Mouse (Mus musculus): ENCODE measurements around the gene Gm20696.

Gene Gm20696

GRCm38 (mm10) chr6:99665457-99666317, 910 bp downstream of the Gm20696 start:
- no peak for DNase-seq (ENCODE audit: low spot score in 2 of 2)

GRCm38 (mm10) chr6:99663232-99663631, 3.4 kb downstream of the Gm20696 start:
- DNase-seq (ENCODE audit: low spot score in 2 of 2): no peak

GRCm38 (mm10) chr6:99660443-99660842, 6.2 kb downstream of the Gm20696 start:
- DNase-seq (ENCODE audit: low spot score in 2 of 2): no peak

- no peak for DNase-seq (ENCODE audit: low spot score in 2 of 2)
Observed at GRCm38 (mm10) chr6:99658586-99658985, 8.0 kb downstream of the Gm20696 start.

- DNase-seq (ENCODE audit: low spot score in 2 of 2): no peak
Observed at GRCm38 (mm10) chr6:99656088-99656487, 10.5 kb downstream of the Gm20696 start.

GRCm38 (mm10) chr6:99655488-99655887, 11.1 kb downstream of the Gm20696 start:
- no peak for DNase-seq (ENCODE audit: low spot score in 2 of 2)

GRCm38 (mm10) chr6:99654343-99654742, 12.3 kb downstream of the Gm20696 start:
- no peak for DNase-seq (ENCODE audit: low spot score in 2 of 2)

GRCm38 (mm10) chr6:99652341-99652740, 14.3 kb downstream of the Gm20696 start:
- no peak for DNase-seq (ENCODE audit: low spot score in 2 of 2)

- DNase-seq (ENCODE audit: low spot score in 2 of 2): no peak
Observed at GRCm38 (mm10) chr6:99649307-99649706, 17.3 kb downstream of the Gm20696 start.

- DNase-seq (ENCODE audit: low spot score in 2 of 2): no peak
Observed at GRCm38 (mm10) chr6:99646344-99646743, 20.3 kb downstream of the Gm20696 start.

- no peak for DNase-seq (ENCODE audit: low spot score in 2 of 2)
Observed at GRCm38 (mm10) chr6:99644876-99645275, 21.7 kb downstream of the Gm20696 start.

- DNase-seq (ENCODE audit: low spot score in 2 of 2): no peak
Observed at GRCm38 (mm10) chr6:99644386-99644785, 22.2 kb downstream of the Gm20696 start.

- DNase-seq (ENCODE audit: low spot score in 2 of 2): no peak
Observed at GRCm38 (mm10) chr6:99643439-99644199, 23.0 kb downstream of the Gm20696 start.

GRCm38 (mm10) chr6:99637456-99637855, 29.1 kb downstream of the Gm20696 start:
- no peak for DNase-seq (ENCODE audit: low spot score in 2 of 2)

GRCm38 (mm10) chr6:99636801-99637200, 29.8 kb downstream of the Gm20696 start:
- no peak for DNase-seq (ENCODE audit: low spot score in 2 of 2)

- no peak for DNase-seq (ENCODE audit: low spot score in 2 of 2)
Observed at GRCm38 (mm10) chr6:99636121-99636520, 30.5 kb downstream of the Gm20696 start.

- DNase-seq (ENCODE audit: low spot score in 2 of 2): no peak
Observed at GRCm38 (mm10) chr6:99632121-99632980, 34.2 kb downstream of the Gm20696 start.

GRCm38 (mm10) chr6:99631637-99632036, 35.0 kb downstream of the Gm20696 start:
- DNase-seq (ENCODE audit: low spot score in 2 of 2): no peak

- DNase-seq (ENCODE audit: low spot score in 2 of 2): no peak
Observed at GRCm38 (mm10) chr6:99629726-99630458, 36.7 kb downstream of the Gm20696 start.

GRCm38 (mm10) chr6:99626347-99626746, 40.2 kb downstream of the Gm20696 start:
- DNase-seq (ENCODE audit: low spot score in 2 of 2): no peak

- DNase-seq (ENCODE audit: low spot score in 2 of 2): no peak
Observed at GRCm38 (mm10) chr6:99625803-99626202, 40.8 kb downstream of the Gm20696 start.
